8 mouse cellular contexts compared by ENCODE assay signal in the genomic region with DNA sequence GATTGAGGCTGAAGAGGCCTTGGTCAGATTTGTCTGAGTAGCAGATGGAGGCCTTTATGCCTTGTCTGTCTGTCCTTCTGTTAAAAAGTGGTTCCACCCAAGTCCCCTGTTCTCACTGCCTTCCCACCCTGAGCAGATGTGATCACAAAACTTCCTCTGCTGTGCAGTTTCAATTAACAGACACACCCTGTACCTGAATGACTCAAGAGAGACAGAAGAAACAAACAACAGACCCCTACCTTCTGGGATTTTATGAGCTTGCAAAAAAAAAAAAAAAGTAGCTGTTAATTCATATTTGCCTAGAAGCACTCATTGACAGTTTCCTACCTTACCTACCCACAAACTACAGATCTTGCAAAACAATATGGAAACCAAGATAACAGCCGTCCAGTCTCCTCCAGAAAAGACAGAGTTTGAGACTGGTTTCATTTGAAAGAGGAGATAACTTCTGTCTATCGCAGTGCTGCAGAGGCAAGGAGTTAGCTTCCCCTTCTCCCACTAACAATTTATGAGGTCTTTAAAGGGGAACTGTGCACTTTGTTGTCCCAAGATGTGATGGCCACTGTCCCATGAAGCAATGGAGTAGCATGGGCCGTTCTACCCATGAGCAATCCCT. TPM values are rescaled to one million over a fixed set of nuclear protein-coding genes. Genes with fewer than 3 reads are reported as not detected.
DNase-seq lines count a peak whose midpoint lies in the region; ATAC-seq and TF ChIP-seq lines count a peak whose summit lies in the region.

No protein-coding gene starts in this region.

- H3K9me3 ChIP-seq in ES-Bruce4 (replicated peaks; ENCODE audit: control insufficient read depth, insufficient read depth, low read length, poor library complexity, severe bottlenecking): no peaks in the 10 kb centered on the region
- no peaks in the 10 kb centered on the region for H3K9me3 ChIP-seq in heart, embryonic 14.5 days (ENCODE audit: control insufficient read depth, low read length)
- no peaks in the 10 kb centered on the region for H3K9me3 ChIP-seq in liver, embryonic 16.5 days (replicated peaks; ENCODE audit: control insufficient read depth, low read length)

- no peak for TF ChIP-seq POLR2A in ES-Bruce4 (IDR thresholded peaks at IDR 0.05; ENCODE audit: insufficient read depth, low read length)

- no peaks in the 10 kb centered on the region for H3K27me3 ChIP-seq in ES-Bruce4 (ENCODE audit: control insufficient read depth, insufficient read depth, low read length, poor library complexity, severe bottlenecking)
- no peaks in the 10 kb centered on the region for H3K27me3 ChIP-seq in heart, embryonic 14.5 days (ENCODE audit: control insufficient read depth, insufficient read depth, low read length)
- no peaks in the 10 kb centered on the region for H3K27me3 ChIP-seq in liver, embryonic 16.5 days (ENCODE audit: control insufficient read depth, insufficient read depth, low read depth, low read length)

- H3K4me3 ChIP-seq in ES-Bruce4 (ENCODE audit: low read depth, low read length): no peak overlapping the region
- peak overlapping the region; percentile 63 to 65 for H3K4me3 ChIP-seq in heart, embryonic 14.5 days (ENCODE audit: control insufficient read depth in 1 of 2, insufficient read depth in 1 of 2, low read depth in 1 of 2, low read length in 2 of 2)
- peak overlapping the region; percentile 67 for H3K4me3 ChIP-seq in liver, embryonic 16.5 days (ENCODE audit: low read depth, low read length)

- 43% methylated on average over 3 of the region's 3 CpGs for WGBS in heart, embryonic 14.5 days
- WGBS in liver, embryonic 16.5 days (ENCODE audit: insufficient replicate concordance): 17% methylated on average over 3 of the region's 3 CpGs

- no peak overlapping the region for H3K27ac ChIP-seq in ES-Bruce4 (ENCODE audit: insufficient read depth, low read length)
- peak overlapping the region; percentile 98 to 99 for H3K27ac ChIP-seq in heart, embryonic 14.5 days (replicated peaks in 1 of 2; ENCODE audit: control insufficient read depth in 1 of 2, insufficient read depth in 1 of 2, low read depth in 2 of 2, low read length in 2 of 2)
- peak overlapping the region; percentile 57 for H3K27ac ChIP-seq in liver, embryonic 16.5 days (ENCODE audit: low read length)

- no peak for ATAC-seq in heart, embryonic 14.5 days (ENCODE audit: insufficient number of reproducible peaks, insufficient read depth, low FRiP score, low read depth)
- ATAC-seq in liver, embryonic 16.5 days (ENCODE audit: low read depth): peak; percentile 55

- no peaks in the 10 kb centered on the region for H3K4me1 ChIP-seq in ES-Bruce4 (ENCODE audit: control insufficient read depth, insufficient read depth, low read length)
- peaks cover 11 to 25% of the 10 kb centered on the region in 2 experiments for H3K4me1 ChIP-seq in heart, embryonic 14.5 days (ENCODE audit: control insufficient read depth in 2 of 2, insufficient read depth in 2 of 2, low read length in 2 of 2)
- peaks cover 18% of the 10 kb centered on the region for H3K4me1 ChIP-seq in liver, embryonic 16.5 days (ENCODE audit: control insufficient read depth, low read depth, low read length)

- peak overlapping the region; percentile 72 for H3K9ac ChIP-seq in ES-Bruce4 (ENCODE audit: low read depth, poor library complexity, severe bottlenecking)
- peak overlapping the region; percentile 90 for H3K9ac ChIP-seq in heart, embryonic 14.5 days (ENCODE audit: low read length)
- peak overlapping the region; percentile 59 for H3K9ac ChIP-seq in liver, embryonic 16.5 days (ENCODE audit: low read depth, low read length)

- no peak for TF ChIP-seq EP300 in ES-Bruce4 (IDR thresholded peaks at IDR 0.05; ENCODE audit: insufficient read depth, low read depth, low read length)

- TF ChIP-seq CTCF in ES-Bruce4 (IDR thresholded peaks at IDR 0.05; ENCODE audit: low read depth, low read length): no peak

- DNase-seq in embryo, embryonic 10.5 days (ENCODE audit: low spot score): peak; percentile 13
- DNase-seq in embryo, embryonic 10 days (ENCODE audit: low spot score): no peak
- DNase-seq in cerebellum, adult 9-10 months: no peak
- no peak for DNase-seq in adrenal gland, postnatal 36 days
- DNase-seq in frontal cortex, postnatal 14 days (ENCODE audit: low spot score in 2 of 2): no peak

- H3K36me3 ChIP-seq in ES-Bruce4 (ENCODE audit: control insufficient read depth, insufficient read depth, low read length, poor library complexity, severe bottlenecking): no peaks in the 10 kb centered on the region
- H3K36me3 ChIP-seq in heart, embryonic 14.5 days (ENCODE audit: control insufficient read depth, insufficient read depth, low read length): peaks cover 17% of the 10 kb centered on the region
- no peaks in the 10 kb centered on the region; the same call in 1 of the 2 replicates for H3K36me3 ChIP-seq in liver, embryonic 16.5 days (ENCODE audit: control insufficient read depth, insufficient read depth)

- H3K4me2 ChIP-seq in heart, embryonic 14.5 days (ENCODE audit: low read length): peak overlapping the region; percentile 66
- H3K4me2 ChIP-seq in liver, embryonic 16.5 days (ENCODE audit: low read depth, low read length): peak overlapping the region; percentile 85

RNA-seq across cellular contexts. Expression of gene S1pr1, which starts 1.1 kb away (rescaled TPM):
- 2.0 TPM in 2 replicates for polyA plus RNA-seq in ES-Bruce4 (2011; ENCODE audit: insufficient read depth, insufficient read length, low read depth, missing spikeins)
- 74.7 and 79.5 TPM in 2 replicates for polyA plus RNA-seq in heart, embryonic 14.5 days (2014; fragmentation: Nextera tagmentation; extraction: Ambion mirVana)
- polyA plus RNA-seq in liver, embryonic 16.5 days (2015; fragmentation: Nextera tagmentation; extraction: Ambion mirVana): 10.4 TPM in 2 replicates
- 10 to 100 TPM; 17.1 to 31.2 TPM for total RNA-seq in adrenal gland, postnatal 36 days (2021)
